Mouse (Mus musculus) kidney, embryonic 14.5 days (tissue): ENCODE data around the gene Gm49403. TPM values are rescaled to one million over a fixed set of nuclear protein-coding genes. Genes with fewer than 3 reads are reported as not detected.
"Not testable (repeated sequence)": the region's sequence is repeated elsewhere in the genome, so short reads cannot be mapped to it uniquely, and the experiment has no call there.

Experiments
- ATAC-seq: fragments of 200-750 bp; cut with Nextera tagmentation; 2 replicates; pipeline ENCODE4 v1.8.0; 2017; ENCODE audit warnings: moderate number of reproducible peaks, mild to moderate bottlenecking, moderate TSS enrichment, moderate library complexity; ENCODE audit not compliant: low FRiP score, low TSS enrichment
- H3K27ac ChIP-seq: fragments of 300-500 bp; sonication (generic); 2 replicates; pipeline ENCODE4 v1.5.1; 2014; ENCODE audit warnings: low read depth, mild to moderate bottlenecking, low read length, moderate library complexity, mixed read lengths
- H3K27me3 ChIP-seq: fragments of 300-500 bp; sonication (generic); 2 replicates; pipeline ENCODE4 v1.6.1; 2014; ENCODE audit warnings: mild to moderate bottlenecking, low read length; ENCODE audit not compliant: control insufficient read depth, insufficient read depth
- H3K36me3 ChIP-seq: fragments of 300-500 bp; sonication (generic); 2 replicates; pipeline ENCODE4 v1.6.1; 2014; ENCODE audit warnings: low read length, mixed read lengths; ENCODE audit not compliant: control insufficient read depth, insufficient read depth
- H3K4me1 ChIP-seq: fragments of 300-500 bp; sonication (generic); 2 replicates; pipeline ENCODE4 v1.6.1; 2014; ENCODE audit warnings: low read length, mixed read lengths; ENCODE audit not compliant: control insufficient read depth, insufficient read depth
- H3K4me2 ChIP-seq: fragments of 300-500 bp; sonication (generic); replicated peaks from 2 replicates; pipeline ENCODE4 v1.6.1; 2014; ENCODE audit warnings: low read depth, mild to moderate bottlenecking, low read length
- H3K4me3 ChIP-seq: fragments of 300-500 bp; sonication (generic); 2 replicates; pipeline ENCODE4 v1.5.1; 2014; ENCODE audit warnings: mild to moderate bottlenecking, low read length
- H3K9ac ChIP-seq: fragments of 300-500 bp; sonication (generic); 2 replicates; pipeline ENCODE4 v1.6.1; 2014; ENCODE audit warnings: low read depth, mild to moderate bottlenecking, low read length, moderate library complexity
- H3K9me3 ChIP-seq: fragments of 300-500 bp; sonication (generic); 2 replicates; pipeline ENCODE4 v1.6.1; 2016; ENCODE audit warnings: low read length; ENCODE audit not compliant: control insufficient read depth
- WGBS: fragments of 180-500 bp; shearing (Covaris S2); extraction: QIAGEN DNeasy Blood & Tissue Kit; methylation state at CpG from one replicate; pipeline ENCODE4 v1.1.7; 2014; 5-methylcytosine and 5-hydroxymethylcytosine counted together
- polyA plus RNA-seq: library from polyadenylated mRNA; unstranded; fragments of >200 nt; fragmentation: Nextera tagmentation; extraction: Ambion mirVana; gene quantifications from 2 replicates; pipeline ENCODE4 v1.2.1, GENCODE M21; 2014

Gm49403 gene
- polyA plus RNA-seq: not detected in 2 replicates

- 84% methylated on average over 3 of the region's 3 CpGs for WGBS
- no peak for ATAC-seq
- Histone ChIP-seq H3K4me1 (peaks cover 10% of the 10 kb centered on the region; the same call in 1 of the 2 replicates), H3K4me3 (no peak within 1 kb of the TSS), H3K27ac (no peak within 1 kb of the TSS), H3K9me3 (no peaks in the 10 kb centered on the region), H3K4me2 (no peak within 1 kb of the TSS), H3K27me3 (no peaks in the 10 kb centered on the region), H3K9ac (no peak within 1 kb of the TSS), H3K36me3 (no peaks in the 10 kb centered on the region)
Observed at GRCm38 (mm10) chr19:8883616-8884015, at the start of gene Gm49403, which contains the start of gene Lbhd1. Gm49403 (plus strand) TSS chr19:8883930. Lbhd1 (plus strand) TSS chr19:8883732.

GRCm38 (mm10) chr19:8836327-8836726 lies 47.4 kb upstream of the Gm49403 start:
- not testable (repeated sequence) for H3K27me3 ChIP-seq, H3K4me3 ChIP-seq, H3K27ac ChIP-seq, H3K9me3 ChIP-seq, H3K9ac ChIP-seq, H3K4me2 ChIP-seq, ATAC-seq
- Histone ChIP-seq H3K4me1 (peaks cover 25% of the 10 kb centered on the region; the same call in 1 of the 2 replicates), H3K36me3 (peaks cover 46% of the 10 kb centered on the region)
- 98% methylated on average over 10 of the region's 10 CpGs for WGBS

DNA sequence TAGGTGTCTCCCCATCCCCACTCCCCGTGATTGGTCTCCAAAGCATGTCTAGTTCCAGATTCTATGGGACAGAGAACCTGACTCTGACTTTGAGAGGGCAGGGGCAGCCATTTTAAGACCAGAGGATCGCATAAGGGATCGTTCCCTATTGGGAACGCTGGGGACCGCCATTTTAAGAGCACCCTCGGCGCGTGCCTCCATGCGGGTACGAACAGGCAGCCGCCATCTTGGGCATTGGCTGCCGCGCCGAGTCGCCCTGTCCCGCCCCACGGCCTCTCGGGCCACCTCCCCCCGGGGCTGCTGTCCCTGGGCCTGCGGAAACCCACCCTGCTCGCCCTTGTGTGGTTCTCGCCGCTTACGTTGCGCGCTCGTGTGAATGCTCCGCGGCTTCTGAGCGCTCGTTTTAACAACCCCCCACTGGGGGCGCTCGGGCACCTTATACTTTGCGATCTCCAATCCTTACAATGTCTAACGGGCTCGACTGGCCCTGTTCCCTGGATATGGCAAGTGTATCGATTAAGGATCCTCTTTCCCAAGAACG lies 46.4 kb upstream of the Gm49403 start, which contains the start of gene Bscl2:
Gene Bscl2 (plus strand): TSS at position 217 of the 541 bp plus-strand sequence.
- 2% methylated on average over 38 of the region's 38 CpGs for WGBS

DNA sequence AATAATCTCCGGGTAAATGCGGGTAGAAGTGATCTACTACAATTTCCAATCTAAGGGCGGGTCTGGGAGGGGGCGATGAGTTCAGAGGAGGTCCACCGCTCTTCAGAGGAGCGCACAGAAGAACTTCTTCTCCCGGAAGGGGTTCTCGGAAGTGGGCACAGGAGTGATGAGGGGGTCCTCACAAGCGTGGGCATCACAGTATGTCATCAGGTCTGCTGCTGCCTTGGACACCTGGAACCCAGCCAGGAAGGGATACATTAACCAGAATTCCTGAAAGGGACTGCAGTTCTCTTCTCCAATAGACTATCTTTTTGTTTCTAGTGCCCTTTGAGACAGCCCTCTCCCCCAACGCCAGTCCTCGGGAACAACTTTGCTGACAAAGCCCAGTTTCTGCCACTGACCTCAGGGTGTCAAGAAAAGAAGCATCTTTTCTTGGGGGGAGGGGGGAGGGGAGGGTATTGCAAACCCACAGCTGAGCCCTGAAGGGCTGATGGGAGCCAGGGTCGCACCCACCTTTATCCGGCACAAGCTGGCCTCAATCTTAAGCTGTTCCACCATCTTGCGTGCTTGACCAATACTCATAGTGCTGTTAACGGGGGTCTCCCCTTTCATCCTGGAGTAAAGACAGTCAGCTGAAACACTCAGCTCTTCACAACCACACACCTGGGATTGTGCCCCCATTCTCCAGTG lies 45.5 kb upstream of the Gm49403 start:
- WGBS: 21% methylated on average over 15 of the region's 15 CpGs
- H3K9me3 ChIP-seq: no peaks in the 10 kb centered on the region
- H3K4me2 ChIP-seq: peak overlapping the region; percentile 77
- H3K27me3 ChIP-seq: no peaks in the 10 kb centered on the region
- peak overlapping the region; percentile 78 for H3K9ac ChIP-seq
- peak overlapping the region; percentile 98 for H3K27ac ChIP-seq
- peak overlapping the region; percentile 54 for H3K4me3 ChIP-seq
- peaks cover 38% of the 10 kb centered on the region for H3K36me3 ChIP-seq
- ATAC-seq: peak; percentile 33
- peaks cover 25% of the 10 kb centered on the region; the same call in 1 of the 2 replicates for H3K4me1 ChIP-seq

More for the DNA sequence above, 46.4 kb upstream of the Gm49403 start, which contains the start of gene Bscl2:
- Histone ChIP-seq H3K9ac (peak within 1 kb of the TSS; percentile 78), H3K4me3 (peak within 1 kb of the TSS; percentile 54), H3K36me3 (peaks cover 41% of the 10 kb centered on the region), H3K4me2 (peak within 1 kb of the TSS; percentile 77), H3K27ac (peak within 1 kb of the TSS; percentile 98), H3K9me3 (no peaks in the 10 kb centered on the region), H3K4me1 (peaks cover 25% of the 10 kb centered on the region; the same call in 1 of the 2 replicates), H3K27me3 (no peaks in the 10 kb centered on the region)
- peak; percentile 84 for ATAC-seq

GRCm38 (mm10) chr19:8839103-8839907 lies 44.4 kb upstream of the Gm49403 start, which contains the start of gene Gng3:
Gng3 (minus strand) TSS chr19:8839194.
- H3K27ac ChIP-seq: peak within 1 kb of the TSS; percentile 98
- no peaks in the 10 kb centered on the region for H3K27me3 ChIP-seq
- H3K36me3 ChIP-seq: peaks cover 30% of the 10 kb centered on the region
- WGBS: 51% methylated on average over 11 of the region's 11 CpGs
- peak within 1 kb of the TSS; percentile 54 for H3K4me3 ChIP-seq
- no peaks in the 10 kb centered on the region for H3K9me3 ChIP-seq
- peak; percentile 14; the same call in 1 of the 2 replicates for ATAC-seq
- H3K4me2 ChIP-seq: peak within 1 kb of the TSS; percentile 77
- H3K9ac ChIP-seq: peak within 1 kb of the TSS; percentile 78
- peaks cover 25% of the 10 kb centered on the region; the same call in 1 of the 2 replicates for H3K4me1 ChIP-seq

- peaks cover 21% of the 10 kb centered on the region; the same call in 1 of the 2 replicates for H3K36me3 ChIP-seq
- peak overlapping the region; percentile 63 for H3K9ac ChIP-seq
- H3K27ac ChIP-seq: no peak overlapping the region
- no peaks in the 10 kb centered on the region for H3K27me3 ChIP-seq
- H3K4me3 ChIP-seq: peak overlapping the region; percentile 54
- no peaks in the 10 kb centered on the region for H3K9me3 ChIP-seq
- H3K4me2 ChIP-seq: peak overlapping the region; percentile 62
- peak; percentile 50 for ATAC-seq
- 20% methylated on average over 29 of the region's 29 CpGs for WGBS
- H3K4me1 ChIP-seq: peaks cover 25% of the 10 kb centered on the region; the same call in 1 of the 2 replicates
Observed at GRCm38 (mm10) chr19:8839908-8840791, 43.6 kb upstream of the Gm49403 start.

DNA sequence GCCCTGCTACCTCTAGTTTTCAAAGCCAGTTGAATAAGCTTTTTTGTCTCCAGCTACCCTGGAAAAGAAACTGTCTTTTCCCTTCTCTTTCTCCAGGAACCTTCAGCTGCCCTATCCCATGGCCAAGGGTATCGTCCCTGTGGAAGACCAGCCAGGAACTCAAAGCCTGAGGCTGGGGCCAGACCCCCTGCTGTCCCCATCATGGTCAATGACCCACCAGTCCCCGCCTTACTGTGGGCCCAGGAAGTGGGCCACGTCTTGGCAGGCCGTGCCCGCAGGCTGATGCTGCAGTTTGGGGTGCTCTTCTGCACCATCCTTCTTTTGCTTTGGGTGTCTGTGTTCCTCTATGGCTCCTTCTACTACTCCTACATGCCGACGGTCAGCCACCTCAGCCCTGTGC lies 42.7 kb upstream of the Gm49403 start:
- no peak for ATAC-seq
- Histone ChIP-seq H3K4me1 (peaks cover 25% of the 10 kb centered on the region; the same call in 1 of the 2 replicates), H3K4me2 (peak overlapping the region; percentile 62), H3K27me3 (no peaks in the 10 kb centered on the region), H3K9me3 (no peaks in the 10 kb centered on the region), H3K9ac (peak overlapping the region; percentile 63; the same call in 1 of the 2 replicates), H3K27ac (no peak overlapping the region), H3K4me3 (peak overlapping the region; percentile 54), H3K36me3 (peaks cover 17% of the 10 kb centered on the region)
- whole genome bisulfite sequencing: 88% methylated on average over 7 of the region's 7 CpGs

GRCm38 (mm10) chr19:8842961-8843360 lies 40.8 kb upstream of the Gm49403 start:
- peaks cover 32% of the 10 kb centered on the region for H3K36me3 ChIP-seq
- H3K27ac ChIP-seq: no peak overlapping the region
- H3K27me3 ChIP-seq: no peaks in the 10 kb centered on the region
- H3K4me1 ChIP-seq: peaks cover 25% of the 10 kb centered on the region; the same call in 1 of the 2 replicates
- H3K4me2 ChIP-seq: no peak overlapping the region
- no peak for ATAC-seq
- H3K9ac ChIP-seq: no peak overlapping the region
- no peak overlapping the region for H3K4me3 ChIP-seq
- no peaks in the 10 kb centered on the region for H3K9me3 ChIP-seq
- WGBS: 90% methylated on average over 6 of the region's 6 CpGs
